Mouse (Mus musculus): ENCODE results near the gene Mrfap1. TPM values are rescaled to one million over a fixed set of nuclear protein-coding genes. Genes with fewer than 3 reads are reported as not detected.

The Mrfap1 gene
- total RNA-seq, 2 experiments from 2014 or later, result 404 to 446 TPM

Other genes with a start within 250 kb of the Mrfap1 start
- gene Tbc1d14, start 203.5 kb downstream of the Mrfap1 start, total RNA-seq (2021), result 10 to 100 TPM; 73.1 to 79.2 TPM
- 100 to 1,000 TPM in 1 of 2 experiments, 10 to 100 TPM in 1; 90.2 to 105 TPM for gene D5Ertd579e, start 100.7 kb downstream of the Mrfap1 start, total RNA-seq (2021)
- 10 to 100 TPM; 17.3 to 22.5 TPM for gene Bloc1s4, start 48.1 kb downstream of the Mrfap1 start, total RNA-seq (2021)
- 10 to 100 TPM; 29.6 to 30.6 TPM for gene Man2b2, start 33.9 kb upstream of the Mrfap1 start, total RNA-seq (2021)
- gene Ppp2r2c, start 71.7 kb upstream of the Mrfap1 start, total RNA-seq (2021), result 100 to 1,000 TPM; 464 to 526 TPM
- gene Wfs1, start 192.4 kb upstream of the Mrfap1 start, total RNA-seq (2021), result 100 to 1,000 TPM; 123 to 148 TPM